Mouse (Mus musculus): ENCODE measurements around the gene Isx.

Isx gene

DNA sequence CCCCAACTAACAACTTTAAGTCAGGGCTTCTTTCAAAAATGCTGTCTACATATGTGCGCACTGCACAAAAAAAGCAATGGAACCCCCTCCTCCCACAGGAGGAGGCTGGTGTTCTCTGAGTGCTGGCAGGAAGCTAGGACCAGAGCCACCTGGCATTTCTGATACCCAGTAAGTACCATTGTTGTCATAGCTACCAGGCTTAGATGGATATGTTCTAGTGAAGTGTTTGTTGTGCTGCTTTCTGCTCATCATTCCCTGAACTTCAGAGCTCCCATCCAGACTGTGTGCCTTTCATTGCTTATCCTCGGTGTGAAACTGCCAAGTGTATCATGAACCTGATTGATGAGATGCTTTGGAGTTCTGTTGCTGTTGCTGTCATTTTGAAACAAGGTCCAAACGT lies 26.8 kb downstream of the Isx start:
- DNase-seq (ENCODE audit: low spot score in 2 of 2), result no peak

DNA sequence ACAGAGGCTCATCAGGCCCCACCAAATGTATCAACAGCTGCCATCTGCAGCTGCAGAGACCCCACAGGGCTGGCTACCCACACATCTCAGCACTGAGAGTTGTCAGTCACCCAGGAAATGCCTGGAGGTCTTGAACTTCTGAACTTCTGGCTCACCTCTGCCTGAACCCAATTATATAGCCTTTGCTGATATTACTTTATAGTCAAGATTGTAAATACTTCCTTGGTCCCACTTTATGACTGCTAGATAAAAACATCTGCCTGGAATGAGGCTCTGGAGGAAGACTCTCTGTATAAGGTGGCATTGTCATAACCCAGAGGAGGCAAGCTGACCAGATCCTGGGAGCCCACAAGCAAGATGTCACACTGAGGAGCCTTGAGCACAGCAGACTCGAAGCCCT lies 28.8 kb downstream of the Isx start:
- DNase-seq (ENCODE audit: low spot score in 2 of 2), result no peak

DNA sequence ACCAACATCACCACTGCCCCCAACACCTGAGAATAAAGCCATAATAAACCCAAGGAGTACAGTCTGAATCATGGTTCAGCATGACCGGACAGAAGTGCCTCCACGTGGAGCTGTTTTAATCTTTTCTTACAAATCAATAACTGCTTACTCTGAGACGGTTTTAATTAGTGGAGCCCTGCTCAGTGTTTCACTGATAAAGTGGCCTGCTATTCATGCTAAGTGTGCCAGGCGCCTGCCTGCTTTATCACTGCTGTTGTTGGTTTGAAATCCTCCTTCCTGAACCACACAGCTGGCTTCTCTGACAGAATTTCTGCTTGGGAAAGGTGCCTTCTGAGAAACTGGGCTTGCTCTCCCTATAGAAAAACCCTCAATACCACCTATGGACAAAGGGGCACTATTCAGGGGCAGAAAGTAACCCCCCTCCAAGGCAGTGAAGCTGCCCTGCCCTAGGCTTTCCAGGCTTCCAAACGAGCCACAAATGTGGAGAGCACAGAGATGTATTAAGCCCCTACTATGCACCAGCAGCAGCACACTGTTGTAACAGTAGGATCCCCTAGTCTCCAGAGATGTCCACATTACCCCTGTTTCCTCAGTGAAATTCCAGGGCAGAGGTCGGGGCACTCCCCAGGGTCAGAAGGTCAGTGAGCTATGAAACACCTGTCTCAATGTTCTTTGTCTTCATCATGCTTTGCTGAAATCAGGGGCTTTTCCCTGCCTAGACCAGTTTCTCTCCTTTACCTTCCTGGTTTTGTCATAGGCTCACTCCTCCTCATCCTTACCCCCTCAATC lies 30.3 kb downstream of the Isx start:
- no peak for DNase-seq (ENCODE audit: low spot score in 2 of 2)

DNA sequence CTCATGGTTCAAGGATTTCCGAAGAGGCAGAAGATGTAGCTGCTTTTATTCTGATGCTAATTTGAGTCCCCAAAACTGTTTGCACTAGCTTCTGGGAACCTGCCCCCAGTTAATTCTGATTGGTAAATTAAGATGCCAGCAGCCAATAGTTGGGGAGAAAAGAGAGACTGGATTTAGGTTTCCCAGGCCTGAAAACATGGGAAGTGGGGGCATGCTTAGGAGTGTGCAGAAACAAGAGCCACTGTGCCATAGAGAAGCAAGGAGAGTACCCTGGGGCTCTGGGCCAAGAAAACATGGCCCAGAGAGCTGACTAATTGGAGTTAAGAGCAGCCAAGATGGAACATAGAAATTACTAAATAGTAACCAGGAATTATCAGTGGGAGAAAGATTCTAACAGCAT lies 33.4 kb downstream of the Isx start:
- DNase-seq (ENCODE audit: low spot score in 2 of 2), result no peak

DNA sequence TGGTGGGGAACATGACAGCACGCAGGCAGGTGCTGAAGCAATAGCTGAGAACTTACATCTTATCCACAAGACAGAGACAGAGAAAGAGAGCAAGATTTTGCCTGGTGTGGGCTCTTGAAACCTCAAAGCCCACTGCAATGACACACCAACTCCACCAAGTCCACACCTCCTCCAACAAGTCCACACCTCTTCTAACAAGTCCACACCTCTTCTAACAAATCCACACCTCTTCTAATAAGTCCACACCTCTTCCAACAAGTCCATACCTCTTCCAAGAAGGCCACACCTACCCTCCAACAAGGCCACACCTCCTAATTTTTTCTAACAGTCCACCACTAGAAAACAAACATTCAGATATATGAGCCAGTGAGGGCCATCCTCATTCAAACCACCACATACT lies 37.7 kb downstream of the Isx start:
- DNase-seq (ENCODE audit: low spot score in 2 of 2), result no peak

DNA sequence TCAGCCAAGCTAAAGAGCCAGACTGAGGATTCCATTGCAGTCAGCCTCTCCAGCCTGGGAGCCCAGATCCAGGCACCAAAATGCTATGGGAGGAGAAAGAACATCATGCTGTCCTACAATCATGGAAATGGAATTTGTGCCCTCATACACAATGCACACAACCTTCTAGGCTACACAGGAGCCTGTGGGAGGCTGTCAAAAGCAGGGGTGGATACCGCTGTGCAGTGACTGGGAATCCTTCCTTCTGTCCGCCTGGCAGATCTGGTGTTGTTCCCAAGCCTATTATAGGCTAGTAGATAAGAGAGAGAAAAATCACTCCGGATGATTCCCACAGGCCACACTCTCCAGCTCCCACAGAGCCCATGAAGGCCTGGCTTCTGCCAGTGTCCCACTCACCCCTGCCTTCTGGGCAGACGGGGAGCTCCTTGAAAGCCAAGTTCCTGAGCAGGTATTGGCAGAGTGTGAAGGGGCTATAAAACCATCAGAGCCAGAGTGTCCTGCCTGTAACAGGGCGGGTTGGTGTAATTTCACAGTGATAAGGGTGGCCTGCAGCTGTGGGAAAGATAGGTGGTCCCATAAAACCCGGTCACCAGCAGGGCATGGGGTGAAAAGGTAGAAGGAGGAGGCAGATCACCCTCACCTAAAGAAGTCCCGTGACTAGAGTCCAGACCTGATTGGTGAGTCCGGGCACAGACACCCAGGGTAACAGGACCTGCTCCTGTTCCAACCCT lies 47.9 kb downstream of the Isx start:
- no peak for DNase-seq (ENCODE audit: low spot score in 2 of 2)

DNA sequence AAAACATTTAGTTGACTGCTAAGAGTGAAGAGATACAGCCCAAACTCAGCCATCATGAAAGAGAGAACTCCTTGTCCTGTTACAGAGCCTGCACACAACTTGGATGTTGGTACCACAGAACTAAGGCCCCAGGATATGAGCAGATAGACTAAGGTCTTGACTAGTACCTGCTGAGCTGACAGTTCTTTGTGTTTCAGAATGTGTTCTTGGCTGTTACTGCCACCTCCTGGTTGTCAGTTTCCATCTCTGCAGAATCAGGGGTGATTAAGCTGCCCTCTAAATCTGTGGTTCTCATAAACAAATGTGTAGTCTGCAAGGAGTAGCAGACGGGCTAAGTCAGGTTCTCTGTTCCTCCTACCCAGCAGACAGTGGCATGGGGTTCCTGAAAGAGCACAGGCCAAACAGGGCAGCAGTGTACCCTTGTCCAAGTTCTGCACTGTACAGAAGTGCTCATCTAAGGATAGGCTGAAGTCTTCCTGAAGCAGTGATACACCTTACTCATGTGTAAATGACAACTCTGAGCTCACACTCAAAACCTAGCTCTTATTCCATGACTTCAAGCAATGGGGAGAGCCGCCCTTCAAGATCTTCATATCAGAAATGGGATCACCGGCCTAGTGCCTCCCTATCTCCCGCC lies 49.0 kb downstream of the Isx start:
- DNase-seq (ENCODE audit: low spot score in 2 of 2), result no peak

DNA sequence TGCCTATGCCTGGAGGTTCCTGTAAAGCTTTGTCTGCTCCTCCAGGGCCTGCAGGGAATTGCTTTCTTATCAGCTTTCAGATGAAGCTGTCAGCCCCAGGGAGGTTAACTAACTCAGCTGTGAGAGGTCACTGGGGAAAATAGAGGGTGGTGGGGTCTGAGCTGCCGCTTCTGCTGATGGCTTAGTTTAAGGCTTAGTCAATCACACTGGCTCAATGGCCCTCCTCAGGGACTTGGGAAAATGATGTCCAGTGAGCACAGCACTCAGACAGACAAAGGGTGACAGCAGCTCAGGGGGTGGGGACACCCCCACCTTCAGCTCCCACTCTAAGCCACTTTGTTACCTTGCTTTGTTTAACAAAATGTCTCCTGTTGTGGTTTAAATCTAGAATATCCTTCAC lies 55.0 kb downstream of the Isx start:
- DNase-seq (ENCODE audit: low spot score in 2 of 2), result no peak

DNA sequence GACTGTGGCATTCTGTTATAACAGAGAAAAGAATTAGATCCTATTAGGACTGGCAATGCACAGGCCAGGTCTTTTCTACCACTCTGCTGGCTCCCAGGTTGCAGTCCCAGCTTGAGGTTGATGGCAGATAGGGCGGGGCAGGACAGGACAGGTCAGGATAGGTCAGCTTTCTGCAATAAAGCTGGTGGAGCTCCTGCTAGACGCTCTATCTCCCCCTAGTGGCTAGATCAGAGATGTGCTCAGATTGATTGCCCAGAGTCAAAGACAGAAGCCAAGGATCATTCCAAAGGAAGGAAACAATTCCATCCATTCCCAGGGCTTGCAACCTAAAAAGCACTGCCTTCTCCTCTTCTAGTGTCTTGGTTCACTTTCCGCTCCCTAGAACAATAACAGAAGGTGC lies 57.8 kb downstream of the Isx start:
- DNase-seq (ENCODE audit: low spot score in 2 of 2), result peak in 1 of 2 experiments; percentile 14

DNA sequence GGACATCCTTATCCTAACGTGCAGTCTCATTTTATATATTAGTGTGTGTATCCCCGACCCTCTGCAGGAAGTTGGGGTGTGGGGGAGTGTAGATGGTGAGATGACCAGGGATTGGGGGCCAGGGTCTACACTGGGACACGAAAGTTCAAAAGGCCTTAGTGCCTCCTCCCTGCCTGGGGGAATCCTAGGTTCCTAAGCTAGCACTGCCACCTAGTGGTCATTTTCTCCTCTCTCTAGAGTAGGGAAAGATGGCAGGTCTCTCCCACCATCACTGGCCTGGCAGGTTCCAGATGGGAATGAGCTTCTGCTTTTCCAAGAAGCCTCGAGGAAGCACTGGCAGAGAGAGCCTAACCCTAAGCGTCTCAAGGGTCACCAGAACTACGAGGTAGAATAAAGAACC lies 62.3 kb downstream of the Isx start:
- peak in 1 of 2 experiments; percentile 35 for DNase-seq (ENCODE audit: low spot score in 2 of 2)

DNA sequence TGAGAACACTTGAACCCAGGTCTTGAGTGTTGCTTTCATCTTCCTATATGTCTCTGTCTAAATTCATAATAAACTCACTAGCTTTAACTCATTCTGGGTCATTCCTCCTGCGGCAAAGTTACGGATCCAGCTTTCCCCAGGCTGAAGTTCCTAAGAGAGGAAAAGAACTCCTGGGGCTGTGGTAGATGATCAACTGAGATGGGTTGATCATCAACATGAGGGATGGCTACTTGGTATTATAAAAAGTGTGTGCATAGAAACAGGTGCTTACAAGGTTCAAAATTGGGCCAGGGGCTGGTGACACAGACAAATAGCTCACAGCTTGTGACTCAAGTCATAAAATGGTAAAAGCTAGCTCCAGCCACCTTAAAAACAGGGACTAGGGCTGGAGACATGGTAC lies 63.7 kb downstream of the Isx start:
- DNase-seq (ENCODE audit: low spot score in 2 of 2), result no peak

DNA sequence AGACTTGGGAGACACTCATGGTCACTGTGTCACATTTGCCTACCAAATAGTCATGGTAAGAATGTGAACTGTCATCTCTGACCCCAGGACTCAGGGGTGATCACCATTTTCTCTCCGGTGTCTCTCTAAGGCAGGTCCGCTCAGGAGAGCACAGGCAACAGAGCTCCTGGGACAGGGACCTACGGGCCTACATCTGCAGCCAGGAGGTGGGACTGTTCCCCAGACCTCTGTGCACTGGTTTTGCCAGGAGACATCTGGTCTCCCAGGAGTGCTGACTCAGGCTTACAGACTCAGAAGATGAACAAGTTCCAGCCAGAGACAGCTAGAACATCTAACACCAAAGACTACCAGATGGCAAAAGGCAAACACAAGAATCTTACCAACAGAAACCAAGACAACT lies 69.1 kb downstream of the Isx start:
- DNase-seq (ENCODE audit: low spot score in 2 of 2), result no peak

Data from thymus, postnatal 10 days (tissue).